Mouse (Mus musculus) kidney, adult 2 months (tissue): ENCODE results near the gene Mknk1. TPM values are rescaled to one million over a fixed set of nuclear protein-coding genes. Genes with fewer than 3 reads are reported as not detected.

Experiments
- DNase-seq: peaks from one replicate; pipeline ENCODE4 v3.0.0; 2021
- H3K27ac ChIP-seq: fragments of 200-500 bp; 2 replicates; pipeline ENCODE4 v1.5.1; 2012; ENCODE audit warnings: low read depth, low read length, control low read depth, inconsistent platforms; ENCODE audit not compliant: insufficient read depth
- H3K27me3 ChIP-seq: fragments of 200-500 bp; replicated peaks from 2 replicates; pipeline ENCODE4 v1.6.1; 2012; ENCODE audit warnings: mild to moderate bottlenecking, moderate library complexity, low read length, inconsistent platforms; ENCODE audit not compliant: control insufficient read depth, insufficient read depth
- H3K36me3 ChIP-seq: fragments of 200-500 bp; 2 replicates; pipeline ENCODE4 v1.6.1; 2012; ENCODE audit warnings: mild to moderate bottlenecking, moderate library complexity, low read length, inconsistent platforms; ENCODE audit not compliant: control insufficient read depth, insufficient read depth
- H3K4me1 ChIP-seq: fragments of 200-500 bp; 2 replicates; pipeline ENCODE4 v1.6.1; 2011; ENCODE audit warnings: low read length; ENCODE audit not compliant: control insufficient read depth, insufficient read depth
- H3K4me3 ChIP-seq: fragments of 200-500 bp; 2 replicates; pipeline ENCODE4 v1.5.1; 2011; ENCODE audit warnings: mild to moderate bottlenecking, low read depth, low read length, control low read depth; ENCODE audit not compliant: insufficient read depth
- CTCF ChIP-seq: fragments of 200-500 bp; conservative IDR thresholded peaks from 2 replicates; pipeline ENCODE4 v1.5.1; 2011; ENCODE audit warnings: low read depth, mild to moderate bottlenecking, control low read depth, low read length, moderate library complexity, mixed read lengths; ENCODE audit not compliant: insufficient read depth, insufficient read length
- POLR2A ChIP-seq: fragments of 200-500 bp; IDR thresholded peaks from one replicate; pipeline ENCODE4 v1.6.1; 2011; ENCODE audit warnings: low read depth, low read length, control low read depth
- WGBS: fragments of 180-500 bp; shearing (Covaris S2); methylation state at CpG from one replicate; pipeline ENCODE4 v1.1.7; 2018; 5-methylcytosine and 5-hydroxymethylcytosine counted together
- polyA plus RNA-seq: library from polyadenylated mRNA; depleted of rRNA; stranded (reverse); fragments of >200 nt; gene quantifications from 2 replicates; pipeline ENCODE4 v1.2.3, GENCODE M21; 2012

Gene Mknk1
- polyA plus RNA-seq, 1 experiment = 30.6 TPM

GRCm38 (mm10) chr4:115863880-115864279, 24.9 kb downstream of the Mknk1 start:
- peaks cover 1% of the 10 kb centered on the region for H3K36me3 ChIP-seq

GRCm38 (mm10) chr4:115869512-115870210, 30.7 kb downstream of the Mknk1 start:
- WGBS = 64% methylated on average over 16 of the region's 16 CpGs
- Histone ChIP-seq H3K27ac (no peak overlapping the region), H3K36me3 (peaks cover 3% of the 10 kb centered on the region; the same call in 1 of the 2 replicates), H3K4me3 (no peak overlapping the region), H3K4me1 (no peaks in the 10 kb centered on the region), H3K27me3 (no peaks in the 10 kb centered on the region)
- DNase-seq = no peak
- TF ChIP-seq POLR2A (no peak), CTCF (no peak)

More at GRCm38 (mm10) chr4:115863880-115864279, 24.9 kb downstream of the Mknk1 start:
- Histone ChIP-seq H3K27ac (no peak overlapping the region), H3K4me1 (no peaks in the 10 kb centered on the region), H3K4me3 (no peak overlapping the region), H3K27me3 (no peaks in the 10 kb centered on the region)
- WGBS = 57% methylated on average over 10 of the region's 10 CpGs
- TF ChIP-seq CTCF = no peak
- TF ChIP-seq POLR2A = no peak
- DNase-seq = no peak

GRCm38 (mm10) chr4:115873231-115873630, 34.2 kb downstream of the Mknk1 start:
- Histone ChIP-seq H3K27ac (no peak overlapping the region), H3K36me3 (peaks cover 3% of the 10 kb centered on the region; the same call in 1 of the 2 replicates), H3K4me3 (no peak overlapping the region), H3K4me1 (no peaks in the 10 kb centered on the region), H3K27me3 (no peaks in the 10 kb centered on the region)
- no peak for DNase-seq
- WGBS = 91% methylated on average over 3 of the region's 3 CpGs
- TF ChIP-seq CTCF = no peak
- TF ChIP-seq POLR2A = no peak

DNA sequence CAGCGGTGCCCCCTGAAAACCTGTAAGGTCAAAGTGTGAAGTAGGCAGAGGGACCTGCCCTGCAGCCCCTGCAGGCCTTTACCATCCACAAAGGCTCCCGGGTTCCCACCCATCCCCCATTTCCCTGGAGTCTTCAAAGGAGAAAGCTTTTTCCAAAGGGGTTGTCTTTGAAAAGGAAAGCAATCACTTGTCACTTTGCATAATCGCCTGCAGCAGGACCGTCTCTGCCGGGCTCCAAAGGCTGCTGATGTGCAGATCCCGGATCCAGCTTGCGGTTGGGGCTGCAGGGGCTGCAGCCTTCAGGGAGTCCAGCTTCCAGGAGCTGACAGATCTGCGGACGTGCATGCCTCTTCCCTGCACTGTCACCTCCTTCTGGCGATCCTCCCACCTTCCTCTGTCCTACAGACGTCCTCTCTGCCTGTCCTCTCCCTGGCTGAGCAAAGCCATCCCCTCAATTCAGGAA, 39.2 kb downstream of the Mknk1 start:
- TF ChIP-seq POLR2A (no peak), CTCF (no peak)
- Histone ChIP-seq H3K27ac (no peak overlapping the region), H3K4me1 (no peaks in the 10 kb centered on the region), H3K4me3 (no peak overlapping the region), H3K36me3 (no peaks in the 10 kb centered on the region; the same call in 1 of the 2 replicates), H3K27me3 (no peaks in the 10 kb centered on the region)
- WGBS = 35% methylated on average over 11 of the region's 11 CpGs
- no peak for DNase-seq

DNA sequence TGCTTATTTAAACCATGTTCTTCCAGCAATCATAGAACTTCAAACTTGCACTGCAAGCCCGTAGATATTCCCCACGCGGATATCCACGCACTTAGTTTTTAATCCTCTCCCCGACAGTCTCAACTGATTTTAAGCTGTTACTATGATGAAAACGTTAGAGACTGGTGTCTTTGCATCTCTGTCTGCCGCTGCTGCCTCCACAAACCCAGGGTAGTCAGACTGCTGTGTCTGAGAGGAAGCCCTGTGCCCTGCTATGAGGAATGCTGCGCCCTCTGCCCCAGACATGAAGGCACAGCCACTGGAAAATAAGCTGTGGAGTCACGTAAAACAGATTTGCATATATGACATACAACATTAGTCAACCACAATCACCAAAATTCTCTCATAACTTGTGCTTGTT, 39.8 kb downstream of the Mknk1 start:
- 68% methylated on average over 9 of the region's 9 CpGs for WGBS
- Histone ChIP-seq H3K36me3 (no peaks in the 10 kb centered on the region; the same call in 1 of the 2 replicates), H3K27me3 (no peaks in the 10 kb centered on the region), H3K27ac (no peak overlapping the region), H3K4me3 (no peak overlapping the region), H3K4me1 (no peaks in the 10 kb centered on the region)
- TF ChIP-seq CTCF (no peak), POLR2A (no peak)
- DNase-seq = no peak

GRCm38 (mm10) chr4:115881183-115881582, 42.2 kb downstream of the Mknk1 start:
- no peaks in the 10 kb centered on the region for H3K36me3 ChIP-seq
- DNase-seq = no peak
- WGBS = 21% methylated on average over 1 of the region's 1 CpGs
- no peaks in the 10 kb centered on the region for H3K4me1 ChIP-seq
- H3K27ac ChIP-seq = no peak overlapping the region
- H3K27me3 ChIP-seq = no peaks in the 10 kb centered on the region
- TF ChIP-seq CTCF (no peak), POLR2A (no peak)
- no peak overlapping the region for H3K4me3 ChIP-seq

GRCm38 (mm10) chr4:115882195-115882594, 43.2 kb downstream of the Mknk1 start:
- H3K27ac ChIP-seq = no peak overlapping the region
- no peaks in the 10 kb centered on the region for H3K4me1 ChIP-seq
- H3K36me3 ChIP-seq = no peaks in the 10 kb centered on the region
- H3K4me3 ChIP-seq = no peak overlapping the region
- TF ChIP-seq POLR2A (no peak), CTCF (no peak)
- no peak for DNase-seq
- no peaks in the 10 kb centered on the region for H3K27me3 ChIP-seq
- 59% methylated on average over 4 of the region's 4 CpGs for WGBS

- no peaks in the 10 kb centered on the region for H3K27me3 ChIP-seq
- no peaks in the 10 kb centered on the region for H3K4me1 ChIP-seq
- WGBS = 57% methylated on average over 6 of the region's 6 CpGs
- H3K27ac ChIP-seq = no peak within 1 kb of the TSS
- no peak for DNase-seq
- H3K36me3 ChIP-seq = no peaks in the 10 kb centered on the region
- H3K4me3 ChIP-seq = no peak within 1 kb of the TSS
- no peak for TF ChIP-seq CTCF
- no peak for TF ChIP-seq POLR2A
Observed at GRCm38 (mm10) chr4:115884022-115884421, 45.0 kb downstream of the Mknk1 start, which contains the start of gene Kncn. Kncn (plus strand) TSS chr4:115884400.
